Mouse (Mus musculus): ENCODE results near the gene Nabp1.

The Nabp1 gene

GRCm38 (mm10) chr1:51478262-51479026 is at the start of gene Nabp1:
Nabp1 (minus strand) TSS chr1:51478425.
- DNase-seq (ENCODE audit: low spot score in 2 of 2) = peak; percentile 97 to 98

- no peak for DNase-seq (ENCODE audit: low spot score in 2 of 2)
Observed at GRCm38 (mm10) chr1:51525563-51526265, 47.5 kb upstream of the Nabp1 start.

GRCm38 (mm10) chr1:51521651-51522050 is 43.4 kb upstream of the Nabp1 start:
- no peak for DNase-seq (ENCODE audit: low spot score in 2 of 2)

GRCm38 (mm10) chr1:51520246-51520780 is 42.1 kb upstream of the Nabp1 start:
- no peak for DNase-seq (ENCODE audit: low spot score in 2 of 2)

- DNase-seq (ENCODE audit: low spot score in 2 of 2) = no peak
Observed at GRCm38 (mm10) chr1:51519112-51519511, 40.9 kb upstream of the Nabp1 start.

GRCm38 (mm10) chr1:51515625-51516024 is 37.4 kb upstream of the Nabp1 start:
- no peak for DNase-seq (ENCODE audit: low spot score in 2 of 2)

GRCm38 (mm10) chr1:51515041-51515440 is 36.8 kb upstream of the Nabp1 start:
- peak in 1 of 2 experiments; percentile 10 for DNase-seq (ENCODE audit: low spot score in 2 of 2)

- no peak for DNase-seq (ENCODE audit: low spot score in 2 of 2)
Observed at GRCm38 (mm10) chr1:51514379-51514778, 36.2 kb upstream of the Nabp1 start.

- DNase-seq (ENCODE audit: low spot score in 2 of 2) = no peak
Observed at GRCm38 (mm10) chr1:51513059-51513713, 35.0 kb upstream of the Nabp1 start.

- DNase-seq (ENCODE audit: low spot score in 2 of 2) = no peak
Observed at GRCm38 (mm10) chr1:51512326-51512725, 34.1 kb upstream of the Nabp1 start.

GRCm38 (mm10) chr1:51509776-51510175 is 31.6 kb upstream of the Nabp1 start:
- DNase-seq (ENCODE audit: low spot score in 2 of 2) = no peak

- no peak for DNase-seq (ENCODE audit: low spot score in 2 of 2)
Observed at GRCm38 (mm10) chr1:51509083-51509482, 30.9 kb upstream of the Nabp1 start.

- no peak for DNase-seq (ENCODE audit: low spot score in 2 of 2)
Observed at GRCm38 (mm10) chr1:51508543-51508942, 30.3 kb upstream of the Nabp1 start.

- DNase-seq (ENCODE audit: low spot score in 2 of 2) = no peak
Observed at GRCm38 (mm10) chr1:51507436-51507835, 29.2 kb upstream of the Nabp1 start.

GRCm38 (mm10) chr1:51506236-51506635 is 28.0 kb upstream of the Nabp1 start:
- no peak for DNase-seq (ENCODE audit: low spot score in 2 of 2)

- DNase-seq (ENCODE audit: low spot score in 2 of 2) = no peak
Observed at GRCm38 (mm10) chr1:51505632-51506031, 27.4 kb upstream of the Nabp1 start.

GRCm38 (mm10) chr1:51503055-51503454 is 24.8 kb upstream of the Nabp1 start:
- DNase-seq (ENCODE audit: low spot score in 2 of 2) = no peak

- DNase-seq (ENCODE audit: low spot score in 2 of 2) = no peak
Observed at GRCm38 (mm10) chr1:51502353-51502752, 24.1 kb upstream of the Nabp1 start.

- DNase-seq (ENCODE audit: low spot score in 2 of 2) = no peak
Observed at GRCm38 (mm10) chr1:51501251-51501650, 23.0 kb upstream of the Nabp1 start.

- no peak for DNase-seq (ENCODE audit: low spot score in 2 of 2)
Observed at GRCm38 (mm10) chr1:51498601-51499098, 20.4 kb upstream of the Nabp1 start.

GRCm38 (mm10) chr1:51496163-51496562 is 17.9 kb upstream of the Nabp1 start:
- DNase-seq (ENCODE audit: low spot score in 2 of 2) = no peak
